9 mouse cellular contexts compared by ENCODE assay signal in the genomic region with DNA sequence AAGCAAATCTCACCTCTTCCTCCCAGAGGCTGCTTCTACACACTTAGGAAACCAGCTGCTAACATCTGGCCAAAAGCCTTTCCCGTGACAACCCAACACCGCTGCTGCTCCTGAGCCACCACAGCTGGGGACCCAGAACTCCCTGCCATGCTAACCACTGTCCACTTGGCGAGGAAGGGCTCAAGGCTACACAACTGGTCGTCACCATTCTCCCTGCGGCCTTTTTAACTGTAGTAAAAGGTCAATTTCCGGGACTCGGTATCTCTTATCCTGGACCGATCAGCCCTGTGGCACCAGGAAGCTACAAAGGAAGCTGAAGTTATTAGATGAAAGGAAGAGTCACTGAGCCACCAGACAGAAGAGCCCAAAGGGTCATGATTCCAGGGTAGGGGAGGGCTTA. TPM values are rescaled to one million over a fixed set of nuclear protein-coding genes. Genes with fewer than 3 reads are reported as not detected.
A peak's percentile ranks its signal among the peaks of the same experiment; 100 is the strongest.
DNase-seq lines count a peak whose midpoint lies in the region; ATAC-seq lines count a peak whose summit lies in the region.
"Had no signal": no experiment of that assay in that cellular context is flagged by ENCODE, and none has a peak within 500 bp of the region (broad histone marks: within the 10 kb centered on the region; RNA-seq: fewer than 3 reads in every experiment).

No protein-coding gene starts in this region.

- H3K27ac ChIP-seq in forebrain, embryonic 10.5 days, result 0 out of 2 replicates have a peak overlapping the region, but pooled peaks have one; percentile 25
- H3K27ac ChIP-seq in forebrain, embryonic 14.5 days (ENCODE audit: low read depth, low read length), result no peak overlapping the region
- H3K27ac ChIP-seq in intestine, embryonic 14.5 days (ENCODE audit: low read depth), result peak overlapping the region; percentile 62; the same call in 1 of the 2 replicates
- peak overlapping the region; percentile 8; the same call in 1 of the 2 replicates for H3K27ac ChIP-seq in stomach, embryonic 14.5 days (ENCODE audit: low read length)

- ATAC-seq in forebrain, embryonic 14.5 days, result no peak
- no peak for ATAC-seq in intestine, embryonic 14.5 days (replicated peaks; ENCODE audit: low FRiP score, low TSS enrichment, low read depth)
- 0 out of 2 replicates have a peak, but pooled peaks have one; percentile 16 for ATAC-seq in stomach, embryonic 14.5 days (ENCODE audit: insufficient number of reproducible peaks, insufficient read depth, low FRiP score, low read depth)
- ATAC-seq in megakaryocyte-erythroid progenitor cell, adult 5-6 weeks (replicated peaks; ENCODE audit: low FRiP score, low TSS enrichment, poor library complexity, severe bottlenecking), result no peak

- no peak overlapping the region for H3K9ac ChIP-seq in forebrain, embryonic 14.5 days (ENCODE audit: low read length)
- H3K9ac ChIP-seq in intestine, embryonic 14.5 days (ENCODE audit: low read length), result no peak overlapping the region
- H3K9ac ChIP-seq in stomach, embryonic 14.5 days (replicated peaks; ENCODE audit: low read depth, low read length), result no peak overlapping the region

- H3K4me2 ChIP-seq in forebrain, embryonic 14.5 days (ENCODE audit: low read length), result no peak overlapping the region
- H3K4me2 ChIP-seq in intestine, embryonic 14.5 days (ENCODE audit: low read length), result no peak overlapping the region
- no peak overlapping the region for H3K4me2 ChIP-seq in stomach, embryonic 14.5 days (replicated peaks; ENCODE audit: low read depth, low read length)

- peaks cover 34% of the 10 kb centered on the region for H3K4me1 ChIP-seq in forebrain, embryonic 10.5 days
- H3K4me1 ChIP-seq in forebrain, embryonic 14.5 days (ENCODE audit: control insufficient read depth, insufficient read depth, low read length), result peaks cover 21% of the 10 kb centered on the region
- peaks cover 33% of the 10 kb centered on the region for H3K4me1 ChIP-seq in intestine, embryonic 14.5 days (replicated peaks; ENCODE audit: control insufficient read depth, insufficient read depth, low read length)
- H3K4me1 ChIP-seq in stomach, embryonic 14.5 days (ENCODE audit: control insufficient read depth, insufficient read depth, low read length), result peaks cover 24% of the 10 kb centered on the region

- H3K36me3 ChIP-seq in forebrain, embryonic 10.5 days (replicated peaks), result no peaks in the 10 kb centered on the region
- H3K36me3 ChIP-seq in forebrain, embryonic 14.5 days (ENCODE audit: control insufficient read depth, insufficient read depth, low read length), result no peaks in the 10 kb centered on the region
- H3K36me3 ChIP-seq in intestine, embryonic 14.5 days (ENCODE audit: control insufficient read depth, insufficient read depth, low read length), result no peaks in the 10 kb centered on the region
- no peaks in the 10 kb centered on the region for H3K36me3 ChIP-seq in stomach, embryonic 14.5 days (ENCODE audit: control insufficient read depth, insufficient read depth, low read length)

- DNase-seq in forebrain, embryonic 10.5 days (ENCODE audit: extremely low spot score, low spot score), result no peak
- no peak for DNase-seq in forebrain, embryonic 14.5 days (ENCODE audit: low spot score)
- peak; percentile 19 to 55 for DNase-seq in lung, adult 18-20 months
- DNase-seq in lung, postnatal 14 days, result no peak
- no peak for DNase-seq in intestine, embryonic 14.5 days (ENCODE audit: low spot score)
- DNase-seq in right cerebral cortex, postnatal 14 days, result no peak
- DNase-seq: left cerebral cortex, postnatal 4 days had no signal

- WGBS in forebrain, embryonic 10.5 days, result 90% methylated on average over 8 of the region's 8 CpGs
- 88% methylated on average over 8 of the region's 8 CpGs for WGBS in forebrain, embryonic 14.5 days
- WGBS in intestine, embryonic 14.5 days, result 50% methylated on average over 8 of the region's 8 CpGs
- 54% methylated on average over 8 of the region's 8 CpGs for WGBS in stomach, embryonic 14.5 days

- H3K4me3 ChIP-seq in forebrain, embryonic 10.5 days, result no peak overlapping the region
- H3K4me3 ChIP-seq in forebrain, embryonic 14.5 days (ENCODE audit: low read depth, low read length), result no peak overlapping the region
- H3K4me3 ChIP-seq in intestine, embryonic 14.5 days (ENCODE audit: low read depth, low read length), result no peak overlapping the region
- H3K4me3 ChIP-seq in stomach, embryonic 14.5 days (ENCODE audit: low read depth, low read length), result no peak overlapping the region

- H3K9me3 ChIP-seq in forebrain, embryonic 10.5 days, result no peaks in the 10 kb centered on the region
- H3K9me3 ChIP-seq in forebrain, embryonic 14.5 days (replicated peaks; ENCODE audit: control insufficient read depth, low read length), result no peaks in the 10 kb centered on the region
- no peaks in the 10 kb centered on the region for H3K9me3 ChIP-seq in intestine, embryonic 14.5 days (ENCODE audit: control insufficient read depth, low read length)
- H3K9me3 ChIP-seq in stomach, embryonic 14.5 days (ENCODE audit: control insufficient read depth, low read depth, low read length), result no peaks in the 10 kb centered on the region

- H3K27me3 ChIP-seq in forebrain, embryonic 10.5 days (ENCODE audit: poor library complexity, severe bottlenecking), result no peaks in the 10 kb centered on the region
- no peaks in the 10 kb centered on the region for H3K27me3 ChIP-seq in forebrain, embryonic 14.5 days (replicated peaks; ENCODE audit: control insufficient read depth, insufficient read depth, low read length)
- H3K27me3 ChIP-seq in intestine, embryonic 14.5 days (replicated peaks; ENCODE audit: control insufficient read depth, insufficient read depth, low read length), result no peaks in the 10 kb centered on the region
- no peaks in the 10 kb centered on the region for H3K27me3 ChIP-seq in stomach, embryonic 14.5 days (ENCODE audit: control insufficient read depth, insufficient read depth, low read length)

RNA-seq across cellular contexts. Expression of gene Sorbs1, which starts 22.8 kb away (rescaled TPM):
- 36.3 and 39.0 TPM in 2 replicates for polyA plus RNA-seq in forebrain, embryonic 10.5 days (2016; fragmentation: Nextera tagmentation; extraction: Ambion mirVana)
- 61.1 and 83.9 TPM in 2 replicates for polyA plus RNA-seq in forebrain, embryonic 14.5 days (2014; fragmentation: Nextera tagmentation; extraction: Ambion mirVana)
- 88.3 and 88.9 TPM in 2 replicates for polyA plus RNA-seq in intestine, embryonic 14.5 days (2014; fragmentation: Nextera tagmentation; extraction: Ambion mirVana)
- 84.0 and 89.5 TPM in 2 replicates for polyA plus RNA-seq in stomach, embryonic 14.5 days (2014; fragmentation: Nextera tagmentation; extraction: Ambion mirVana)
- 13.9 and 33.6 TPM in 2 replicates for total RNA-seq in megakaryocyte-erythroid progenitor cell, adult 5-6 weeks (2014; fragmentation: Nextera tagmentation)
- 12.3 and 30.4 TPM in 2 replicates for total RNA-seq in megakaryocyte-erythroid progenitor cell, adult 5-6 weeks (2017)

Comparison
In these comparisons a context has a peak if more than half of its experiments do, and no peak if none do; other contexts are left out.
1. DNase-seq: peak in lung, adult 18-20 months (2 of 2); none in forebrain, embryonic 10.5 days (single experiment), forebrain, embryonic 14.5 days (single experiment), lung, postnatal 14 days (single experiment), intestine, embryonic 14.5 days (single experiment) and right cerebral cortex, postnatal 14 days (single experiment).